Mouse (Mus musculus) CH12.LX (cell line): ENCODE measurements around the gene Taf15.

ENCODE experiments used
- CTCF ChIP-seq, 2 experiments: IDR thresholded peaks in 1 of 2; conservative IDR thresholded peaks in 1 of 2; 2 replicates each; pipeline ENCODE4 v1.5.1; 2011 to 2012; ENCODE audit warnings: low read depth in 2 of 2, low read length in 2 of 2, improper control_type of control experiment in 1 of 2, inconsistent platforms in 1 of 2, mild to moderate bottlenecking in 1 of 2, moderate library complexity in 1 of 2
- EP300 ChIP-seq: IDR thresholded peaks from 2 replicates; pipeline ENCODE4 v1.6.1; 2011; ENCODE audit warnings: low read length, improper control_type of control experiment
- ETS1 ChIP-seq: conservative IDR thresholded peaks from 2 replicates; pipeline ENCODE4 v1.6.1; 2012; ENCODE audit warnings: low read depth, mild to moderate bottlenecking, inconsistent platforms, low read length, improper control_type of control experiment, moderate library complexity
- MAFK ChIP-seq: IDR thresholded peaks from 2 replicates; pipeline ENCODE4 v1.6.1; 2011; ENCODE audit warnings: low read length, improper control_type of control experiment; ENCODE audit not compliant: insufficient replicate concordance
- POLR2A ChIP-seq: IDR thresholded peaks from 2 replicates; pipeline ENCODE4 v1.6.1; 2011; ENCODE audit warnings: low read depth, mild to moderate bottlenecking, improper control_type of control experiment, low read length
- POLR2AphosphoS2 ChIP-seq: IDR thresholded peaks from 2 replicates; pipeline ENCODE4 v1.6.1; 2011; ENCODE audit warnings: low read depth, low read length, improper control_type of control experiment
- USF1 ChIP-seq: IDR thresholded peaks from 2 replicates; pipeline ENCODE4 v1.6.1; 2014; ENCODE audit warnings: low read depth, mild to moderate bottlenecking, inconsistent platforms, low read length, improper control_type of control experiment
- ZKSCAN1 ChIP-seq: IDR thresholded peaks from 2 replicates; pipeline ENCODE4 v1.6.1; 2012; ENCODE audit warnings: low read depth, inconsistent platforms, low read length, improper control_type of control experiment, borderline replicate concordance
- ZNF384 ChIP-seq: IDR thresholded peaks from 2 replicates; pipeline ENCODE4 v1.6.1; 2012; ENCODE audit warnings: low read depth, low read length, improper control_type of control experiment, inconsistent platforms

- TF ChIP-seq ZKSCAN1 (no peak), POLR2A (no peak), ETS1 (no peak), MAFK (no peak), EP300 (no peak), ZNF384 (0 out of 2 replicates have a peak, but pooled peaks have one; percentile 0), CTCF (conservative IDR thresholded peaks at IDR 0.05 in 1 of 2, IDR thresholded peaks at IDR 0.05 in 1 of 2; ENCODE audit: low read depth in 2 of 2, low read length in 2 of 2) (no peak), USF1 (no peak), POLR2AphosphoS2 (no peak)
These were observed 71.3 kb downstream of the Taf15 start for GRCm38 (mm10) chr11:83544214-83544613.
